Mouse (Mus musculus) kidney, postnatal 25 days (tissue): ENCODE results near the gene Frmd4a.

Experiments used
- DNase-seq, 2 experiments: peaks; one replicate each; pipeline ENCODE4 v3.0.0; 2021; ENCODE audit warnings: mixed read lengths in 2 of 2

Gene Frmd4a

DNA sequence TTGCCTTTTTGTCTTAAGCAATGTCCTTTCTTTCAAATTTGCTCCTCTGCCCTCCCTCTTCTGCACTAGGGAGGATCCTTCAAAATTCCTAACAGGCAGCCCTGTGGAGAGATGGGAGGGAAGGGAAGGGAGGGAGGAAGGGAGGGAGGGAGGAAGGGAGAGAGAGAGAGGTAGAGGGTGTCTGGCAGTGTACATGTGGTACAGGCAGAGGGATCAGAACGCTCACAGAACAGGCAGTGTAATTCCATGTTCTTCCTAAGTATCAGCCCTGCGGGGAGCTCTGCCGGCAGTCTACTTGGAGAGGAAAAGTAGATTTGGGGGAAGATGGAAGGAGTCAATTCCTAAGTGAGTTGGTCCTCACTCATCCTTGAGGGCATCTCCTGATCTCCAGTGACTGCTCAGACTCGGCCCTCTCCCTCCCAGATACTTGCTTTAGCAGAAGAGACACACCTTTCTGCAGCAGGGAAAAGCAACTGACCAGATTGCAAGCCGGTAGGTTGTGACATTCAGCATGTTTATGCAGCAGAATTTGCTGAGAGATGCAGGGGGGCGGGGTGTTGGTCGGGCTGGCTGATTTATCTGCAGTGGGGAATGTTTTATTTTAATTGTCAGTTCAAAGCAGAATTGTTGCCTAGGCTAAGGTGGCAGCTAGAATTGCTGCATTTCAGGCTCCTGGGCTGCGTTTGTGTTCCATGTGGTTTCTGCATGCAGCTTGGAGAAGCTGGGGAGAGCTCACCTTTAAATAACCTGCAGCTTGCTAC lies at the start of gene Frmd4a:
Gene Frmd4a, plus strand, starts transcription at position 190 of the 761 bp plus-strand sequence.
- no peak for DNase-seq

DNA sequence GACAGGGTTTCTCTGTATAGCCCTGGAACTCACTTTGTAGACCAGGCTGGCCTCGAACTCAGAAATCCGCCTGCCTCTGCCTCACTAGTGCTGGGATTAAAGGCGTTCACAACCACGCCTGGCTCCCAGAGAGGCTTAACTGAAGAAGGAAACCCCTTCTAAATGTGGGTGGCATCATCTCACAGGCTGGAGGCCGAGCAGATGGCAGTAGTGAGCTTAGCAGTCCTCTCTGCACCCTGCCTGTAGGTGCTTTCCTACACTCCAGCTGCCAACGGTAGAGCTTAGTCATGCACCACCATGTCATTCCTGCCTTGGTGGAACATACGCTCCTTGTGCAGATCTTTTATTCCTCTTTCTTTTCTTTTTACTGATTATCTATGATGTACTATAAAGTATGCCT lies 28.6 kb upstream of the Frmd4a start:
- DNase-seq = no peak

DNA sequence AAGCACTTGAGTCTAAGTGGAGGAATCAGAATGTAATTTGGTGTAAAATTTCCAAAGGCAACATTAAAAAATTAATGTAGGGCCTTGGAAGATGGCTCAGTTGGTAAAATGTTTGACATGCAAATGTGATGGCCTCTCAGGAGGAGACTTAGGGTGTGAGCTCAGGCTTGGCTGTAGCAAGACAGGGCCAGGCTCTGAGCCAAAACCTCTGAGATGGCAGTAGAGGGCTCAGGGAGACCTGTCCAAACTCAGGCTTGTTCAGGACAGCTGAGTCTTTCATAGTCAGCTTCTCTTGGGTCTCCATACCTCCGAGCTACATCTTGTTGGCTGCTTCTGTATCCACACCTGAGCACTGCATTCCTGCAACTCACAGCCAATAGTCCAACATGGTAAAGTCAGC lies 27.1 kb upstream of the Frmd4a start:
- DNase-seq = no peak

DNA sequence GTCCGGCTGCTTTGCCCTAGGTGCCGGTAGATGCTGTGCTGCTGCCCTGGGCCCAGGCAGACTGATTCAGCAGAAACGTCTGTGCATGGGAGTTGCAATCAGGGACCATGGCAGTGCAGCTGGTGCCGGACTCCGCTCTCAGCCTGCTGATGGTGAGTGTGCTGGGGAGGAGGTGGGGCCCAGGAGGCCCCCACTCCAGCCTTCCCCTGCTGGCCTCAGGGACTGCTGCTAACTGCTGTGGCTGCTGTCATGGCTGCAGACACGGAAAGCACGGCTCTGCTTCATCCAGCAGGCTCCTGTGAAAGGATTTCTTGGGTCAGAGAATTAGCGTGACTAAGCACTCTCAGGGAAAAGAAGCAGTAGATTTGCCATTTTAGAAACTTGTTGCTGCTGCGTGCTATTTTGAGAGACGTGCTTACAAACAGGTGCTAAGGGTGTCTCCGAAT lies 937 bp downstream of the Frmd4a start:
- no peak for DNase-seq

DNA sequence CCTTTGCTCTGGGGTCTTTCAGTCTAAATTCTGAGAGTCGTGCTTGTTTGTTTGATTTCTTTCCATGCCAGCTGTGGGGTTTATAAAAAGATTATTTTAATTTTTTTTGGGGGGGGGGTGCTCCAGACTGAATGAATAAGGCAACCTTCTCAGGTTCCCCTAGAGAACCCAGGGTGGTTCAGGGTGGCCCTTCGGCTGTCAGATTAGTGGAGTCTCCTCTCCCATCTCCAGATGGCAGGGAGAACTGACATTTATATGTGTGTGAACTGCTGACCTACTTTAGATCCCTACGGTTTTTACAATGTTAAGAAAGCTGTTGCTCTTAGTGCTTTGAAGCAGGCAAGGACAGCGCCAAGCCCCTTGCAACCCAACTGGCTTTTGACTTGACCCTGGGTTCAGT lies 1.4 kb downstream of the Frmd4a start:
- no peak for DNase-seq

DNA sequence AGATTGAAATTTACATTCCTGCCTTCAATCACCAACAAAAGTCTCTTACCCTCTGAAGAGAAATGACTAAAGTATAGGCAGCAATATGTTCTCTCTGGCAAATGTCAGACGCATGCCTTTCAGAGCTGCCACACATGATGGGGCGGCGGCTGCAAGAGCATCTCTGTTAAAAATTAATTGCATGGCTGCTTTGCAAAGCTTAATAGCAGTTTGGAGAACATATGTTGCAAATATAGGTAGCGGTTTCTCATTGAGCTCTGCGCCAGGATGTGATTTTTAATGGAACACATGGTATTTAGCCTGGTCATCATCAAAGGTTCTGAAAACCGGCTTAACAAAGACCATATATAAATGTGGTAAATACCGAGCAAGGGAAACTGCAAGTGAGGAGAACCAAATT lies 7.4 kb downstream of the Frmd4a start:
- no peak for DNase-seq

DNA sequence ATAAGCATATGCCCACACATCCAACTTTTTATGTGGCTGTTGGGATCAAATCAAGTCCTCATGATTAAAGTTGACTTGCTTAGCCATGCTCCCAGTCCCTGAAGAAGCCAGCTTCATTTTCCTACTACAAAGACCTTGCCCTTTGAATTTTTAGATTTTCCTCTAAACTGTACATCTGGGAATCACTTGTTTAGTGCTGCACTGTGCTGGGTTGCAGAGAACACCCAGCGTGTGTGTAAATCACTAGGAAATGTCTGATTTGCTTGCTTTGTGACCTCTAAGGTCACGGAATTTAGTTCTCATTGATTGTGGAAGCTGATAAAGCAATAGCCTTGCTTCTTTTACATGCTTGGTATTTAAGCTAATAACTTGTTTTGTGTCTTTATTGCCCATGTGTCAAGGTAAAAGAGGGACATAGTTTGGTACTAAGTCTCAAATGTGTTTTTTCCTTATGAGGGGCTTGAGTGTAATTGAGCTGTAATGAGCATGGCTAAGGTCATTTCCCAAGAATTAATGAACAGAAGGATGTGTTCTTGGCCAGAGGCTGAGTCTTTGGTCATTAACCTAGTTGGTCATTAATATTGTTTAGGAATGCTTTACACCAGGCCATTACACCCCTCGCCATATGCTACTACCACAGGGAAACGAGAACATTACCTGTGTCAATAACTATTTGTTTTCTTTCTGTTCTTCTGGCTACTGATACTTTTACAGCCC lies 11.7 kb downstream of the Frmd4a start:
- no peak for DNase-seq

DNA sequence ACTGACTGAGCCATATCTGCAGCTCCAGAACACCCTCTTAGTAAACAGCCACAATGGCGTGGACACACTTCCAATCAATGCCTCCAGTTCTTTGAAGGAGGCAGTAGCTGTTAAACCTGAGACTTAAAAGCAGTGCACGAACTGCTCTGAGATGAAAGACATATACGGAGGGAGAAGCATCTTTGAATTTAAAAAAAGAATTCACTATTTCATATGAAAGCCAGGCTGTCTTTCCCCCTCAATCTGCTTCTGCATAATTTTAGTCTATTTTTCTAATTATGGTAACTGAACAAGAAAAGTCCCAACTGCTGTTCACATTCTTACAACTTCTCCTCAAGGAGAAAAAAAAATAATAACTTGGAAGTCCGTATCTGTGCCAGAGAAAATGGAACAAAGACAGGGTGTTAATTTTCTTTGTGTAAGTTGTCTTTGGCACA lies 18.7 kb downstream of the Frmd4a start:
- no peak for DNase-seq

DNA sequence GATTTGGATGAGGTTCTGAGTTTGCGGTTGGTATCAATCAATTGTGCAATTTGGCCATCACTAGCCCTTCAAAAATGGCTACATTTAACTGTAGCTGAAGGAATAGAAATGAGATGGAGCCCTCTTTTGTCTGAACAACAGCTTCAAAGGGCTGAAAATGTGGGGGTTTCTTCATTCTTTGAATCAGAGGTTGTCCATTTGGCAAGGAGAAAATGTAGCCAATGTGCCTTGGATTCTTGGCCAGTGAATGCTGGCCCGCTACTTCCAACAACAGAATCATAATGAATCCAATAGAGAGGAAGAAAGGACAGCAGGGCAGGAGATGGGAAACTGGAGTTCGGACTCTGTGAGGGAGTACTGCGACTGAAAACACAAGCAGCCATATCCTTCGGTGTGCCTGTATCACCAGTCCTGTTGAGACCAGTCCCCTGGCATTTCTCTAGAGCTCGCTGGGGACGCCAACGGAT lies 19.2 kb downstream of the Frmd4a start:
- no peak for DNase-seq

DNA sequence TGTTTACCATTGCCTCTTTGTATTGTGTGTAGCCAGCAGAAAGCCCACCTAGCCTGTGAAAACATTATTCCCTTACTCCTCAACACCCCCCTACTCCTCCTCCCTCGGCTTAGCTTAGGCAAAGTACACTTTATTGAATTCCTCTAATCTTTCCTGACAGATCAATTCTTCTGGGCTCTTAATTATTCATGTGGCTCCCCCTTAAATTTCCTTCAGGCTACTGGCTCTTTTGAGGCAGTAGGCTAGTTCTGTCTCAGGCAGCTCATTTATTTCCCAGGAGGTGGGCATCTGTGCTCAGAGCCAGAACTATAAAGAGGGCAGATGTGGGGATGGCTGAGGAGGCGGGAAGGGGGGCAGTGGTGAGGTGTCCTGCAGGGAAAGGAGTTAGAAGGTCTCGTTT lies 24.5 kb downstream of the Frmd4a start:
- DNase-seq = no peak

DNA sequence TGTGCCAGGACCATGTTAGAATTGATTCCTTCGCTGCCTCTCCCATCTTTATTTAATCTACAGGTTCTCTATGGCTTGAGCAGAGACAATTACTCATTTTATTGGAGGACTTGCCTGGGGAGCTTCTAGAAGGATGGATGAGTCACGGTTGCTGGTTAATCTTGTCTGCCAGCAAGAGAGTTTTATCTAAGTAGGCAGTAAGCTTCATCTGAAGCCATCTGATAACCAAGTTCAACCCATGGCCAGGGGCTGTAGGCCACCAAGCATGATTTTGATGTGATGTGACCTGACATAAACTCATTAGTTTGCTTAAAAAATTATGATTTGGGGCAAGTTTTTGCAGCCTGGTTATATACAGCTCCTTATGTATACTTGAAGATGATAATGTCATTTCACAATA lies 38.0 kb downstream of the Frmd4a start:
- DNase-seq = no peak

DNA sequence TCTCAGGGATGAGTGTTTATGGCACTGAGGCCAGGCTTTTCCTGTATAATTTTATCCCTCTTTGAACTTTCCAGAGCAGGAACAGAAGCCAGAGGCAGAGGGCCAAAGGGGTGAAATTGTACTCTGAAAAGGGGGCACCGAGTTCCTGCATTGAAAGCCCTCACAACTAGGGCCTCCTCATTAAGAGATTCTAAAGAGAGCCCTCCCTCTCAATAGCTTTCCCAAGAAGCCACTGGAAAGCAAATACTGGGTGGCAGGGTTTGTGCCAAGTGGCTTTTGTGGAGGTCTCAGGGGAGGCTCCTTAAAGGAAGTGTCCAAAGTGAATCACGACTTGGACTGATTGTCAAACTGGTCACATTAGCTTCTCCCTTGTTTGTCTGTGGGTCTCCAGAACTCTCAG lies 43.2 kb downstream of the Frmd4a start:
- DNase-seq = no peak

DNA sequence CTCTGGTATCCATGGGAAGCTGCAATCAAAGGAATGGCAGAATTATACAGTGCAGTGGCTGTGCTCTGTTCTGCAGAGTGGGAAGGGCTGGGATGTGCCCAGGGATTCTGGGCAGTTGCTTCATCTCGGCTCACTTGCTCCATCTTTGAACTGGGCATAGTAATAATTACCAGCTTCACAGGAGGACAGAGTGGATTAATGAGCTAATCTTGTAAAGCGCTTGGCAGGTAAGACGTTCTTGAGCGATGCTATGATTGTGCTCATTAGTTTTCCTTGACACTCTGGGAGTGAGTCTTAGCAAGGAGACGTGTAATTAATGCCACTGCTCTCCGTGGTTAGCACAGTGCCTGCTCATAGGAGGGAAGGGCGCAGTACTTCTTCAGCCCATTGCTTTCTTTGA lies 54.3 kb downstream of the Frmd4a start:
- no peak for DNase-seq

DNA sequence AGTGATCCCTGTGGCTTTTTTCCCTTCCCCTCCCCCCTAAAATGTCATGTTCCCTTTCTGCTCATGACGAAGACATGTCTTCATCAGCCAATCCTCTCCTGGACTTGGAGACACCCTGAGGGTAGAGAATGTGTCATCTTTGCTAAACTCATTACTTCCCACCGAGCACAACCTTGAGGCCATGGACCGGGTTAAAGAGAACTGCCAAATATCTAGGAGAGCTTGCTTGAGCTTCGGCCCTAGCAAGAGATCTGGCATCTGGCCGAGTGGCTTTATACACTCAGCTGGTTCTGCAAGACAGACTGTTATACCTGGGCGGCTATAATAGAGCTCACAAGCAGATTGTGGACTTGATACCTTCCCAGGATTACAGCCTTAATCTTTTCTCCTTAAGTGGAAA lies 66.4 kb downstream of the Frmd4a start:
- DNase-seq = peak; percentile 53 to 54

DNA sequence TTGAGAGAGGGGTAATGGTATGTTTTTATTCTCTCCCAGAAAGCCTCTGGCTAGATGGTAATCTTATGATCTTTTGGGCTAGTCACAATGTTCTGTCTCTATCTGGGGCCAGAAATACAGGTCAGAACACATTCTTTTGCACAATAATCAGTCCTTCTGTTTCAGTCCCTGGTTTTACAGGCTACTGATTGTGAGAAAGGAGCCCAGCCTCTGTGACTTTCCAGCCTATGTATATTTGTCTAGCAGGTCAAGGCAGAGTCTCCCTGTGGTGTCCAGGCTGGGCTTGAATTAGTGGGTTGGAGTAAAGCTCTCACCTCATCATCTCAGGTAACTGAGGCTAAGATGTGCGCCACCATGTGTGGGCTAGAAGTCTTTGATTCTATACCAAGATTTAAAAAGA lies 80.1 kb downstream of the Frmd4a start:
- DNase-seq = no peak

DNA sequence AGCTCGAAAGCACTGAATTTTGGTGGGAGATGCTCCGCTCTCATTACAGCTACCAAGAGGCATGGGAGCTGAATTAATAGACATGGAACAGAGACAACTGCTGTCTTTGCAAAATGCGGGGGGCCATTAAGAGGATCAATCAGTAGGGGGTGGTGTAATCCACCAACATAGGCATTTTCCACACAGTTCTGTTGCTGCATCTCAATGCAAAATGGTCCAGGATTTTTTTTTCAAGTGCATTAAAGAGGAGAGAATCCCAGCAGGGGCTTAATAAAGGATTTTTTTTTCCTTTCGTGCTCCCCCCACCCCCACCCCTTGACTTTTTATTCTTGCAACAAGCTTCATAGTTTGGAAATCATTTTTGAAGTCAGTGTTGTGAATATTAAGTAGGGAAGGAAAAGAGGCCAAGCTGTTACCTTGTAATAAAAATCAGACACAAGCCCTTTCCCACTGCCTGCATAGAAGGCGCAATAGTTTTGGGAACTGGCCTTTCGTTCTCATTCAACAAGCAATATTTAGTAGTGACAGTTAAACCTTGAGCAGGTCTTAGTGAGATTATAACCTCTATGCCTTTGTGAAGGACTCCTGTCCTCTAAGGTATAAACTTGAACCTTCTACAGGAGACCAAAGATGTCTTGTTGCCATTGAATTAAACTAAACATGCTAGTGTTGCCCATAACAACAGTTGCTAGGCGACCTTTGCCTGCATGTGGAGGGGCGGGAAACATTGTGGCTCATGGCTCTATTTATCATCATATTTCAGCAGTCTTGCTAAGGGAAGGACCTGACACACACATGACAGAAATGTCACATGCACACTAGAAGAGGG lies 81.6 kb downstream of the Frmd4a start:
- DNase-seq = no peak

DNA sequence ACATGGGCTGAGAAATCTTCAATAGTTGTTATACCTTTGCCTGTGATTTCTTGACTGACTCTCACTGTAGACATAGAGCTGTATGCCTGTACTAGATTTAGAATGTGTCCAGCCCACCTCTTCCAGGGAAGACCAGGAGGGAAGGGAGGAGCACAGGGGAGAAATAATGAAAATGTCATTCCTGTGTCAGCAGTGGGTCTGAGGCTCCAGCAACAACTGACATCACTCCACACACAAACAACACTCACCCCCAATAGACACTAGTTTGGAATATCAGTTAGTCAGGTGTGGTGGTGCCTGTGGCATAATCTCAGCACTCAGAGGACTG lies 82.2 kb downstream of the Frmd4a start:
- no peak for DNase-seq

DNA sequence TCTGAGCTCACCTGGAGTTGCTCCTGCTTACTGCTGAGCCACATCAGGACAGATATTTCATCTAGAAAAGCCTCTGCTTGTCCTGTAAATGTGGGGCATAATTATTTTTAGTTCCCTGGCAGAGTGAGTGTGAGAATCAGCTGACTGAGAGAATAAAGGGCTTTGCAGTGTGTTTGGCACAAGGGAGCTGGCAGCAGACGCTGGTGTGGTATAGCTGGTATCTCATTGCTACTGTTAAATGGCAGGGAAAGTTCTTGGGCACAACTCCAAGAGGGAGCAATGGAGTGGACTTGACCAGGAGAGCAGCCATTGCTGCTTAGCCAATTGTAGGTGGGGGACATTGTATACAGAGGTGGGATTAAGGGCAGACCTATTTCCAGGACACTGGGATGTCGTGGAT lies 83.9 kb downstream of the Frmd4a start:
- DNase-seq = no peak

DNA sequence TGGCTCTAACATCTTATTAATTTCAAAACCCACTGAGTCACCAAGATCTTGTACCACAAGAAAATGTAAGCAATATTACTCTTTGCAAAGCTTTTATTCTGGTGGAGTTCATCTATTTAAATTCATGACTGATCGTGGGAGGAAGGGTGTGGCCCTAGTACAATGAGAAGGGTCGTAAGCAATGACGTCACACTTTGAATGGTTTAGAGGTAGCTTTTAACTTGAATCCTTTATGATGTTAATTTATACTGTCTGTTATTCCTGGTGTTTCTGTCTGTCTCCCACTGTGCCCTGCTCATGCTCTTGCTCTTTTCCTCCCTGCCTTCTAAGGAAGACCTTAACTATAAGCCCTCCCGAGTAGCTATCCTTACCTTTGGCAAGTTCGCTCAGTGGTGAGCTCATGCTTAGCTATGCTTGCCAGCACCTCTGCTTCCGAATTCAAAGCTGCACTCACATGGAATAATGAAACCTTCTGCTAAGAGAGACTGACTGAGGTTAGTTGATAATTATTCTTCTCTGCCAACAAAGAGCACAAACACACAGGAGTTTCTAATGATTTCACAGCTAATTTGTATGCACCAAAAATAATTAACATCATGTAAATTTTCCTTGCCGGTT lies 95.9 kb downstream of the Frmd4a start:
- no peak for DNase-seq

DNA sequence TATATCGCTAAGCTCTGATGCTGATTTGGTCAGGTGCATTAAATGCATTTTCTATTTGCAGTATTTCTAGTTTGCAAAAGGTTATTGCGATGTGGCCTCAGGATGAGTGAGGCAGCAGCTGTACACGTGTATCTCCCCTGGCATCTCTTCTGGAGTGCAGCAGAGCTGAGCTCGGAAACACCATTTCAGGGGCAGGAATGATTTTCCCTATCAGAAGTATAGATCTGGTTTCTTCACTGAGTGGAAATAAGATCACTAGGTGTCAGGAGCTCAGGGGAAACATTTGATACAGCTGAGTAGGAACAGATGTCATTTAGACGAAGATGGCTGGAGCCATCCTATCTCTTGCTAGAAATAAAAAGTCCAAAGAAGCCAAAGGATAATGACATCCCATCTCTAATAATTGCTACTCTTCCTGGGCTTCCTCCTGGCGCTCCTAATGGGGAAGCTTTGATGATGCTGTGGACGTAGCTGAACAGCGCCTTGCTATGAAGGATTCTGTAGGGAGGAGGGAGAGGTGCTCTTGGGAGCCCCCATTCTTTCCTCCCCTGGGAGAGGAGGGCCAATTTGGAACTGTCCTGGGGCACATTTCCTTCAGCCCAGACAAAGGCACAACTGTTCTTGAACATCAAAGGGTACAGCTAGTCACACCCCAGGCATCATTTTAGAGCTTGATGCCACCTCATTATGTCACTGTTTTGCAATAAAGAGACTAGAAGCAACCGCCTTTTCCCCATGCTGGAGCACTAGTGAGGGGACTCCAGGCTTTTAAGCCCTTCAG lies 102.4 kb downstream of the Frmd4a start:
- DNase-seq = no peak

DNA sequence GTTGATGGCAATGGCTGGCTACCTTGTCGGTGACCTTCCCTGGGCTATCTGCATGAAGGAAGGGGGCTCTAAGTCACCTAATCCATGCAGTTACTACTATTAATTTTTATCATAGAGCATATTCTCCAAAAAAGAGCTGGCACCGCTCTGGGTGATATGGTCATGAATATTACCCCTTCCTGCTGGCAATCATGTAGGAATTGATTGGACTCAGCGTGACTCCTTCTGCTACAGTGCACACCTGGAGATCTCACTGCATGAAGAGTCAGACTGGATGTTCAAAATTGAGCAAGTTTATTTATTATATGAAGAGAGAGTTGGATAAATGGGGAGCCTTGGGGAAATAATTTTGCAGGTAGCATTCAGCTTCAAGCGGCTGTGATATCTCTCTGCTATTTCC lies 113.7 kb downstream of the Frmd4a start:
- DNase-seq = no peak

DNA sequence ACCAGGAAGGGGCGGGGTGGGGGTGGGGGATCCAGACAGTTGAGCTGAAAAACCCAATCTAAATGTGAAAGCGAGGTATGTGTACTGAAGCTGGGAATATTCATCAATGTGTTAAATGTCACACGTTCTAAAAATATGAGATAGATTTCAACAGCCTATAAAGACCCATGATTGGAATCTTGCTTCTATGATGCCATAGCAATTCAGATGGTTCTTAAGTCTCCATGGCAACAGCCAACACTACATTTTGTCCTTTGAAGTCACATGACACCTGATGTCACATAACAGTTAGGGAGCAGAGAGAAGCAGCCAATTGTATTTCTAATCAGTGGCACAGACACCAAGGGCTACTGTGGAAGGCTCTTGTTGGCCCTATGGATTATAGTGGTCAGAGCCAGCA lies 120.0 kb downstream of the Frmd4a start:
- no peak for DNase-seq
